Mouse (Mus musculus) T-helper 17 cell (primary cell): Measurements from ENCODE around the gene Slc2a1.

Source experiments
- in situ Hi-C, 2 experiments: fragments of 300-600 bp; cut with MboI, MseI; formaldehyde crosslinking; loops; 1 replicate in 1 of 2; 2 replicates in 1 of 2; pipeline ENCODE4 v1.15.1; 2025; ENCODE audit warnings: high pct_unique_total_duplicates in 2 of 2

The Slc2a1 gene

DNA sequence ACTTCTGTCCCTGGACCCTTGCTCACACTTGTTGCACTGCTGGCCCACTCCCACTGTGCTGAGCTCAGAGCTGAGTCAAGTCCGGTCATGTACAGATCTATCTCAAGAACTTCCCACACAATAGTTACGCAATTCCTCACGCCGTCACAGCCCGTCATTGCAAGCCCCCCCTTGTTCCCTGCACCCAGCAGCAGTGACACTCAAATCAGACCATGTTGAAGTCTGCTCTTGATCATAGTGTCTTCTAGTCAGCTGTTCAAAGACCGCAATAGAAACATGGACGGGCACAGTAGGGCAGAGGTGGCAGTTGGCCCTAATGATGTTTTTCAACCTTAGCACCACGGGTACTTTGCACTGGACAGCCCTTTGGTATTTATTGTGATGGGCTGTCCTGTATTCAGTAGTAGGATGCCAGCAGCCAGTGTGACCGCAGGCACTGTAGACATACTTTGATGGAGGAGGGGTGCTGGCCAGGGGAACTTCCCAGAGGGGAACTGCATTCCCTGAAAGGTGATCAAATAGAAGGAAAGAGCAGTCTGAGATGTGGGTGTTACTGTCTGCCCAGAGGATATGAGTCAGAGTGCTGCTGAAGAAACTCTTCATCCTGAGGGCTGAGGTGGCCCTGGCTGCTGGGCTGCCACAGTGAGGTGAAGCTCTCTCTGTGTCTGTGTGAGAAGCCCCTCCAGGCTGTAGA is 17.2 kb downstream of the Slc2a1 start:
- in situ Hi-C loops = loop anchor here in 1 of 2 experiments (5.0 to 10.0 kb wide), 3 partner anchors 489 to 982 kb away; partner anchors contain the start of gene Elovl1

DNA sequence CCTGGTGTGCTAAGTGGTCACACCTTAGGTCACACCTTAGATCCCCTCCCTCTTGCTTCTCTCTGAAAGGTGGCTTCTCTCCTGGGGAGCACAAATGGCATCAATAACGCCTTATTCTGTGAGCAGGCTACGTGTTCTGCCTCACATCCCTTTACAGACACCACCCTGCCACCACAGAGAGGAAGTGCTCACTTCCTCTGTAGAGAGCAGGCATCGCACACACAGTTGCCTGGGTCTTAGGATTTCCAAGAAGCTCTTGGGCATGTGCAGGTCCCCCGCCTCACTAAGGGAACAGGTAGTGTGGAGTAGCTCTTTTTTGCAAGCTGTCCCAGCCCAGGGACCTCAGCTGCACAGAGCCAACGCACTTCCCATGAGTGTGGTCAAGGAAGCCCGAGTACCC is 18.7 kb downstream of the Slc2a1 start:
- in situ Hi-C loops = loop anchor here in 1 of 2 experiments (5.0 to 10.0 kb wide), 3 partner anchors 488 to 980 kb away; partner anchors contain the start of gene Elovl1

DNA sequence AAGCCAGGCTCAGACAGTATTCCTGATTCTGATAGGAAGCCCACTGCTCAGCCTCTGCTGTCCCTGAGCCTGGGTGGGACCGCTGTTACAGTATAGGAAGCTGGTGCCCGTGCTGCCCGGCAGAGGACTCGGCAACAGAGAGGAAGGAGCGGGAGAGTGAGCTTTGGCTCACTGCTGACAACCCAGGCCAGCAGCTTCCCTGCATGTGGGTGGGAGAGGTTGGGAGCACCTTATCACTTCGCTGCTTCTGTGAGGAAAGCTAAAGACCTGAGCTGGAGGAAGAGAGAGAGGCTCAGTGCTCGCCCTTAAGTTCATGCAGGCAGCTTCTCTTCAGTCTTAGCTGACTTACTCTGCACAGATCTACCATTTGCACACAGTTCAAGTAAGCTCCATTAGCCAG is 20.0 kb downstream of the Slc2a1 start:
- in situ Hi-C loops = loop anchor here in 1 of 2 experiments (5.0 to 10.0 kb wide), 3 partner anchors 486 to 979 kb away; partner anchors contain the start of gene Elovl1

DNA sequence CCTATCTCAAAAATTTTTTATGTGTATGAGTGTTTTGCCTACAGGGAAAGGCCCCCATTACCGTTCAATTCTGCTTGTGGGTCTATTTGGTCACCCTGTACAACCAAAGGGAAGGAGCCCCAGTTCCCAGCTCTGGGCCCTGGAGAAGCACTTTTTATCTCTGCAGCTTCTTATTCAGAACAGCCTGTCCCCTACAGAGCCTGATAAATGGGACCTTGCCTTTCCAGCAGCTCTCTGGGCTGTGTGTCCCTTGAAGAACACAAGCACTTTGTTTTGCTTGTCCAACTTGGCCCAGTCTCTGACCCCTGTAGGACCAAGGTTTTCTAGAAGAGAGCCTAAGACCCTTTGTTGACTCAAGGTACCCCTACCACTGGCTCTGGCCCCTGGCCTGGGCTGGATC is 20.6 kb downstream of the Slc2a1 start:
- in situ Hi-C loops = loop anchor here in 1 of 2 experiments (5.0 to 10.0 kb wide), 3 partner anchors 486 to 978 kb away; partner anchors contain the start of gene Elovl1

DNA sequence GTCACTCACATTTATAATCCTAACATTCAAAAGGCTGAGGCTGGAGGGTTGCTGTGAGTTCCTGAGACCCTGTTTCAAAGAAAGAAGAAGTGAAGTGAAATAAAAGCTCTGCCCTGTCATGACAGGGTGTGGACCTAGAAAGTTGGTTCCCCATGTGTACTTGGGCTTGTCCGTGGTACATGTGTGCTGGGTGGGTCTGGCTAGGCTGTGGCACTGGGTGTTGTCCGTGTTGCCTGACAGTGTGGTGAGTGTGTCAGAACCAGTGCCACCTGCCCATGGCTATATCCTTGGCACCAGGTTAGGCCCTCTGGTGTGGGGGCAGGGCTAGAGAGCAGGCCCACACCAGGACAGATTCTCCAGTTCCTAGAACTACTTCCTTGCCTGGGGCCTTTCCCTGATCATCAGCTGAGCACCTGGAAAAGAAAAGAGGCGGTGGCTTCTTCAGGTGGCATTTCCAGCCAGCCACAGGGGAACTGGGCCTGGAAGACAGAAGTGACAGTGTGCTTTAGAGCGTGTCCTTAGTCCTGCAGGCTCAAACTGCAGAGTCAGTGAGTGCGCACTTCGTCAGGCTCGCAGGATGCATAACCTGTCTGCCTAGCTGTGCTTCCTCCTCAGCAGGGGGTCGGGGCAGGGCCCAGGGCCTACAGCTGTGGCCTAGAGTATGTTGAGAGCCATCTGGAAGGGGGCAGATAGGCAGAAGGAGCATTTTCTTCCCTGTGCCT is 22.8 kb downstream of the Slc2a1 start:
- in situ Hi-C loops = no loop called here

DNA sequence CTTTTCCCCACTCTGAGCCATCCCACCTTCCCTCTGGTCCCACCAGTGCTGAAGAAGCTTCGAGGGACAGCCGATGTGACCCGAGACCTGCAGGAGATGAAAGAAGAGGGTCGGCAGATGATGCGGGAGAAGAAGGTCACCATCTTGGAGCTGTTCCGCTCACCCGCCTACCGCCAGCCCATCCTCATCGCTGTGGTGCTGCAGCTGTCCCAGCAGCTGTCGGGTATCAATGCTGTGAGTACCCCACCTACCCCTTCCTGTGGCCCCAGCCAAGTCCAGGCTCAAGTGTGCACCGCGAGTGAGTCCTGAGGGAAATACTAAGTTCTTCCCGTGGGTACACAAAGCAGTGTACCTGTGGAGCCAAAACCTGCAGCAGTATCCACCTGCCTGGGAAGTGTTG is 24.8 kb downstream of the Slc2a1 start:
- in situ Hi-C loops = no loop called here

DNA sequence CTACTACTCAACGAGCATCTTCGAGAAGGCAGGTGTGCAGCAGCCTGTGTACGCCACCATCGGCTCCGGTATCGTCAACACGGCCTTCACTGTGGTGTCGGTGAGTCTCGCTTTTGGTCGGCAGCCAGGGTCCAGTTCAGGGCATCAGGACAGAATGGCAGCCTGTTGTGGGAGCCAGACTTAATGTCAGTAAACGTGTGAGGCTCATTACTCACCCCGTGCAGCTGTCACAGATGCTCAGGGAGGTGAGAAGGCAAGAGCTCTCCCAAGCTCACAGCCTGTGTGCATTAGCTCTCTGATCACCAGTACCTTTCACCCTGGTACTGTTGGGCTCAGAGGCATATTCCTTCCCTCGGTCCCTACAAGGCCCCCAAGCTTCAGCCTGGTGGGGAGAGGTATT is 25.3 kb downstream of the Slc2a1 start:
- in situ Hi-C loops = no loop called here

DNA sequence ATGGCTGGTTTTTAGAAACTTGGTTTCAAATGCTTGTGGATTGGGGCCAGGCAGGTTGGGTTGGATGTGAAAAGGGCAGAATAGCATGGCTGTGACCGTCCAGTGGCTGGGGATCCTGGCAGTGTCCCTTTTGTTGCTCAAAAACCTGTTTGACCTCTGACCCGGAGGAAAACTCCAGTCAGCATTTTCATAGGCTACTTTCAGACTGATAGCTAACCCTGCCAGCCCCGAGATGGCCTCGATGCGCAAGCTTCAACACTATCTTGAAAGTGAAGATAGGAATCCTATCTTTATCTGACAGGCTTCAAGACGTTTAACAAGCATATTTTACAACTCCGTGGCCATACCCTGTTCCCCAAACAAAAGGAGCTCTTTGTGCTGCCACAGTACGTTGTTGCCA is 28.8 kb downstream of the Slc2a1 start:
- in situ Hi-C loops = no loop called here

DNA sequence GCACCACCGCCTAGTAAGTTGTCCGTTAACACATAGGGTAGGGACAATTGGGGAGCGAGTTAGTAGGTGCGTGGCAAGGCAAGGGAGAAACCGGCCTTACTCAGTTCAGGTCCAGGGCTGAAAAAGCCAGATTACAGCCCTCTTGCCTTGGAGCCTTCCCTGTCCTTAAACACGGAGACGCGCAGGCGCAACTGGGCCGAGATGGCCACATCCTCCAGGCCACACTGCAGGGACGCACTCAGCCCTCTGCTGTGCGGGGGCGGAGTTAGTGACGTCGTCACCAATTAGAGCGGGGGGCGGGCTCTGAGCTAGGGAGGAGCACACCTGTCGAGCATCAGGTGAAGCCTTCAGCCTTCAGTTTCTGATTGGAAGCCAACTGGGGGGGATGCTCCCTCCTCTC is 29.7 kb downstream of the Slc2a1 start:
- in situ Hi-C loops = no loop called here

DNA sequence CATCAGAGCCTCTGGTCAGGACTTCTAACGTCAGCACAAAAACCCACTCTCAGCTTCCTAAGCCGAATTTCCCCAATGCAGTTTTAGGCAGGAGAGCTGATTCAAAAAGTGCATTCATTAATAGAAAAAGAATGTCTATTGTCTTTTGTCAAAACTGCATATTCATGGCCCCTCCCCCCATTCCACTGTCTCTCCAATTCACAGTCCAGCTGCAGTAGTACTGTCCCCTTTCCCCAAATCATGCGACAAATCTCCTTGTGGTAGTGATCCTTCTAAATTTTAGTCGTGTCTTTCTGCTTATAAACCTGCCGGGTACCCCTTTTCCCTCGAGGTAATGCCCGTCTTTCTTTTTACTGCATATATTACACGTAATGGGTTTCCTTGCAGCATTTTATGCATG is 30.3 kb downstream of the Slc2a1 start:
- in situ Hi-C loops = no loop called here

DNA sequence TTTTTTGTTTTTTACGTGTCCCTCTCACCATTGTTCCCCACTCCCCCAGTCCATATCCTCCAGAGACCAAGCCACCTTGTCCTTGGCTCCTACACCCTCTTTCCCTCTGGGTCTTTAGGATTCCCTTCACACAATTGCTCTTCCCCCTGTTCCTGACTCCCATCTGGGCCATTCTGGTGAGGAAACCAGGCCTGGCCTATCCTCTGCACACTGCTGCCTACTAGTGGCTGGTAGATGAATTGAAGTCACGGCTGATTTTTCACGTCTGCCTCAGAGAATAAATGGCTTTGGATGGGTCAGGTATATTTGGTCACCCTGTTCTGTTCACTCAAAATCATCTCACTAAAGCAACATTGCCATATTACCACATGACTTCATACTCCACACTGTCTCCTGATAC is 31.6 kb downstream of the Slc2a1 start:
- in situ Hi-C loops = no loop called here

DNA sequence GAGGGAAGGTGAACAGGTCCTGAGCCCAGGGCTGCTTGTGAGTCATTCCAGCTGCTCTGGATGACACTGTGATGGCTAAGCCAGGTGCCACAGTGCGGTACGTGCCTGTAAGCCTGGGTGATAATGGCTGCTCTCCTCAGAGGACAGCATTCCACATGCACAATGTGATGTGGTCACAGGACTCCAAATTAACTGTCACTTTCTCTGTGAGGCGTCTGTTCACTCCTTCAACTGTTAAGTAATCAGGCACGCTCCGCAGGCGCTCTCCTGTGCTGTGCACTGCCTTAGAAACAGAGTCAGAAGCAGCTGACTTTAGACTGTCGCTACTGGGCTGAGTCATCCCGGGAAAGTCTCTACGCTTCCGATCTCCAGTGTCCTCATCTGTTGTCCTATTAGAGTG is 32.7 kb downstream of the Slc2a1 start:
- in situ Hi-C loops = no loop called here

DNA sequence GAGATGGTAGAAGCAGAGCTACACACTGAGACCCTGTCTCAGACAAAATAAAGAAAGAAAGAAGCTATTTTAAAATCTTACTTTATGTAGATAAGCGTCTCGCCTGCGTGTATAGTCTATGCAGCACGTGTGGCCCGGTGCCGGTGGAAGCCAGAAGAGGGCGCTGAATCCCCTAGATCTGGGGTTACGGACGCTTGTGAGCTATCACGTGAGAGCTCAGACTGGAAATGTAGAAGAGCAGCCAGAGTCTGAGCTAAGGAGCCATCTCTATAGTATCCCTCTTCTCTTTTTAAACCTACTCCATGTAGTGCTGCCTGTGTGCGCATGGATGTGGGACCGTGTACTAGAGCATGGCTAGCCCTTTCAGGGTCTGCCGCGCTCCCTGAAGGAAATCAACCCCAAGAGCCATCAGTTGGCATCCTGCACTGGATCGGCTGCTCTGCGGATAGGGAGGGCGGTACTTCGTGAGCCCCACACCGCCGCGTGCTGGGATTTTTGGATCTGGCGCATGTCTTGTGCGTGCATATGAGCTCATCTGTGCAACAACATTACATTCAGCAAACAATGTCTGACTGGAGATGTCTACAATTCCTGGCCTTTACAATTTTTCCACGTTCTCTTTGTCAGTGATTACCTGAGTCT is 33.8 kb downstream of the Slc2a1 start:
- in situ Hi-C loops = no loop called here

DNA sequence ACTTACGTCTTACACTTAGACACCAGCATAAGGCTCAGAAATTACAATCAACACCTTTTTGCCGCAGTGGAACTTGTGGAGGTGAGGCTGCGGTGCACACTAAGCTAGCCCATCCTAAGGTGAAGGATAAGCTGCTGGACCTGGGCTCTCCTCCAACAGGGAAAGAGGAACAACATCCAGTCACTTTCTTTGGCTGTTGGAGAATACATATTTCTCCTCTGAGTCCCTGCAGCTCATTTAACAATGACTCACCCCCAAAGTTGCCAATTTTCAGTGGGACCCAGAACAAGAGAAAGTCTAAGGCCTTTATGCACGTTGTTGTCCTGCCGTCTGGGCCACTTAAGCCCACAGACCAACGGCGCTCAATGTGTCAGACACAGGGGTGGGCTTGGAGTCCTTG is 38.3 kb downstream of the Slc2a1 start:
- in situ Hi-C loops = no loop called here

DNA sequence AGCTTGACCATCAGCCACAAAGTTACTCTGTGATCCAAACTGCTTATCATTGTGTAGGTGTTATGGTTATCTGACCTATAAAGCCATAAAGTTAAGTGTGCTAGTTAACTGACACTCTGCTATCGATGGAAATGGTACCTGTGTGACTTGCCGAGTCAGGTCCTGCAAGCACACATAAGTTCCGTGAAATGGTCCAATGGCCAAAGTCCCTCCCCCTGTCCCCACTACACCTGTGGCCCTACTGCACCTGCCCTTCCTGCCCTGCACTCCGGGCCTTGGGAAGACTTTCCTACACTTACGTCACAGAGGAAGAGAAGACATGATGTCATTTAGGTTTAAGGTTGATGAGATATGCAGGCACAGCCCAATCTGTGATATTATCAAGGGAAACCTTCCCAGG is 38.8 kb downstream of the Slc2a1 start:
- in situ Hi-C loops = no loop called here

DNA sequence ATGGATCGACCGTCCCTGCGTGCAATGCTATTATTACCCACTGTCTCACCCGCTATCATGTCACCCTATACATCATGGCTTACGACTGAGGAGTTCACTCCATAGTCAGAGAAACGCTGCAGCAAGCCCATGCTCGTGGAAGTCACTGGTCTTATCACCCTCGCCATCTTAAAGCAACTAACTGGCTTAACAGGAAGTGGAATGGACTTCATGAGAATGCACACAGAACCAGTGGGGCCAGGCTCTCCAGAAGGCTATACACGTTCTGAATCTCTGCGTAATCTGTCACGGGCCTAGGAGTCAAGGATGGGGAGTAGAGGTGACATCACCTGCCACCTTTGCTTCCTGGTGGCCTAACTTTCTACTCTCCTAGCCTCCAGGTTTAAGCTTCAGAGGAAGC is 40.2 kb downstream of the Slc2a1 start:
- in situ Hi-C loops = no loop called here

DNA sequence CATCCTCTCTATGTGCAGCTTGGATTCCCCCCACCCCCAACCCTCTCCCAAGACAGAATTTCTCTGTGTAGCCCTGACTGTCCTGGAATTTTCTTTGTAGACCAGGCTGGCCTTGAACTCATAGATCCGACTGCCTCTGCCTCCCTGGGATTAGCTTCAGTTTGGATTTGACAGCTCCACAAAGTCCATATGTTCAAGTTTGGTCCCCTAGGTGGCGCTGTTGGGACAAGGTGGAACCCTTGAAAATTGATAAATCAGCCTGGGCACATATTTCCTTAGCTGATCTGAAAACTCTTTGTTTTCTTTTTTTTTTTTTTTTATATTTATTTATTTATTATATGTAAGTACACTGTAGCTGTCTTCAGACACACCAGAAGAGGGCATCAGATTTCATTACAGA is 48.7 kb downstream of the Slc2a1 start:
- in situ Hi-C loops = no loop called here

DNA sequence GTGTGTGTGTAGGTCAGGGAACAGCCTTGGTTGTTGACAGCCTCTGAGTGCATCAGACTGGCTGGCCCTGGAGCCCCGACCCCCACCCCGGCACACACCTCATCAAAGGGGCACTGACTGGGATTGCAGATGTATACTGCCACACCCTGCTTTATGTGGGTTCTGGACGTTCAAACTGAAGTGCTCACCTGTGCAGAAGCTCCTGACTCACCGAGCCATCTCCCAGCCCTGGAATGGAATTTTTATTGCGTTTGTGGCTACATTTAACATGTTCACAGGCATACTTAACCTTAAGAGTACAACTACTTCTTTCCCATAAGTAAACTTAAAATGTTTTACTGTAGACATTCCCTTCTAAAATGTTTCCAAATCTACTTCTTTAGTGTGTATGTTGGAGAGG is 49.4 kb downstream of the Slc2a1 start:
- in situ Hi-C loops = no loop called here

DNA sequence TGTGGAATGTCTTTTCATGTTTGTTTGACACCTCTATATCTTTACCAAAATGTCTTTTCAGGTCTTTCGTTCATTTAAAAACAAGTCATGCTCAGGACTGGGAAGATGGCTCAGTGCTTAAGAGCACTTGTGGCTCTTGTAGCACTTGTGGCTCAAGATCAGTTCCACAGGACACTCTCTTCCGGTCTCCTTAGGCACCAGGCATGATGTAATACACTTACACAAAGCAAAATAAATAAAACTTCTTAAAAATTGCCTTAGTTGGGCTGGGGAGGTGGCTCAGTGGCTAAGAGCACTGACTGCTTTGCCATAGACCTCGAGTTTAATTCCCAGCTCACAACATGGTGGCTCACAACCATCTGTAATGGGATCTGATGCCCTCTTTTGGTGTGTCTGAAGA is 52.8 kb downstream of the Slc2a1 start:
- in situ Hi-C loops = loop anchor here in 1 of 2 experiments (10.0 kb wide), 1 partner anchor 507 kb away; the partner anchor contains the start of gene Olfr62

DNA sequence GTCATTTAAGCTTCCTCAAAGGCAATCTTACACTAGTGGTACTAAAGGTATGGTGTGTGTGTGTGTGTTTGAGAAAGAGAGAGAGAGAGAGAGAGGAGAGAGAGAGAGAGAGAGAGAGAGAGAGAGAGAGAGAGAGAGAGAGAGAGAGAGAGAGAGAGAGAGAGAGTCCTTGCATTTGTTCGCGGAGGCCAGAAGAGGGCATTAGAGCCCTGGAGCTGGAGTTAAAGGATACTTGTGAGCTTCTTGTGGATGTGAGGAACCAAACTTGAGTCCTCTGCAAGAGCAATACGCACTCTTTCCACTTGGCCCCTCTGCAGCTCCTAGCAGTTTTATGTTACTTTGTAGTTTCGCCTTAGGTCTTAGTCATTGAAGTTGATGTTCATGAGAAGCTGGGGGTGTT is 54.5 kb downstream of the Slc2a1 start:
- in situ Hi-C loops = loop anchor here in 1 of 2 experiments (10.0 kb wide), 1 partner anchor 508 kb away; the partner anchor contains the start of gene Olfr62

DNA sequence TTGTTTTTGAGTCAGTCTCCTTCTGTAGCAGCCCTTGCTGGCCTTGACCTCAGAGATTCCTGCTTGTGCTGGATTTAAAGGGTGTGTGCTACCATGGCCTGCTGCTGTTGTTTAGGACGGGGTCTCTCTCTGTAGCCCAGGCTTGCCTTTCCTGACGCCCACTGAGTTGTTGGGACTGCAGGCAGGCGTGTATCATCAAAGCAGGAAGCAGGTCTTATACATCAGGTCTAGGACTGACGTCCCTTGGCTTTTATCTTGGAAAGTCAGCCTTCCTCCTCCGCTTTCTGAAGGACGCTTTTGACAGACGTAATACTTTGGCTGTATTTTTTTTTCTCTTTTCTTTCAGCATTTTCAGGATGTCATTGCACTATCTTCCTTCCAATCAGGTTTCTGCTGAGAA is 57.4 kb downstream of the Slc2a1 start:
- in situ Hi-C loops = loop anchor here (5.0 to 10.0 kb wide), 2 partner anchors 159 to 511 kb away; partner anchors contain the start of gene Olfr62 (in 1 of the 2)

DNA sequence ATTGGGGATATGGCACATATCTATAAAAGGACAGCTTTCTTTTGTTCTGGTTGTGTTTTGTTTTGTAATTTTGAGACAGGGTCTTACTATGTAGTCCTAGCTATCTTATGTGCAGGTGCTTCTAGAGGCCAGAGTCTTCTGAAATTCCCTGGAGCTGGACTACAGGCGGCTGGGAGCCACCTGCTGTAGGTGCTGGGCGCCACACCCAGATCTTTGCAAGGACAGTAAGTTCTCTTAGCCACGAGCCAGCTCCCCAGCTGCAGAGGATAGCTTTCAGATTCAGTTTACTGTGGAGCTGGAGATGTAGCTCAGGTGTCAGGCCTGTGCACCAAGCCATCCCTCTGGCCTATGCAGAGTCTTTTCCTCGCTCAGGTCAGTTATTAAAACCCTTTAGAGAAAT is 58.6 kb downstream of the Slc2a1 start:
- in situ Hi-C loops = loop anchor here (5.0 to 10.0 kb wide), 2 partner anchors 160 to 512 kb away; partner anchors contain the start of gene Olfr62 (in 1 of the 2)
